Comparison of ENCODE assay signal across 23 mouse cellular contexts in the genomic region with DNA sequence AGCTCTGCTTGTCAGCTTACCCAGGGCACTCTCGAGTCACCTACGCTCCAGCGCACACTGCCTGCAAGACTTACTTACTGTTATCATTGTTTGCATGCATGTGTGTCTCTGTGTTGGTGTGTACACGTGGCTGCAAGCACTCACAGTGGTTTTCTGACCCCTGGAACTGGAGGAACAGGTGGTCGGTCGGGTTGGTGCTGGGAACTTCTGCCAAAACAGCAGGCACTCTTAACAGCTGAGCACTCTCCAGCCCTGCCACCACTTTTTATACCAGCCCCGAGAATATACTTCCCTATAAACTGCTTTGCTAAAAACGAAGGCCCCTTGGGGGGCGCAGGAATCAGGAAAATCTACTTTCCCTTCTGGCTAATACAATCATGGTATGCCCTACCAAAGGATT. TPM values are rescaled to one million over a fixed set of nuclear protein-coding genes. Genes with fewer than 3 reads are reported as not detected.
"Had no signal": no experiment of that assay in that cellular context is flagged by ENCODE, and none has a peak within 500 bp of the region (broad histone marks: within the 10 kb centered on the region; RNA-seq: fewer than 3 reads in every experiment).

No protein-coding gene starts in this region.

- ATAC-seq: intestine, embryonic 16.5 days; liver, postnatal 0 days; midbrain, embryonic 15.5 days had no signal

- DNase-seq: kidney, adult 2 months; kidney, postnatal 14 days; left cerebral cortex, postnatal 4 days; liver, postnatal 0 days; lung, postnatal 10 days; lung, postnatal 36 days; right cerebral cortex, adult 18-20 months; right cerebral cortex, postnatal 14 days; right cerebral cortex, postnatal 4 days; thymus, adult 2 months; thymus, postnatal 14 days; thymus, postnatal 4 days had no signal

- H3K9me3 ChIP-seq: limb, embryonic 12.5 days; limb, embryonic 15.5 days; lung, embryonic 15.5 days; midbrain, embryonic 12.5 days; midbrain, embryonic 15.5 days; neural tube, embryonic 13.5 days had no signal

- H3K4me3 ChIP-seq: limb, embryonic 12.5 days; limb, embryonic 15.5 days; lung, embryonic 15.5 days; midbrain, embryonic 12.5 days; midbrain, embryonic 15.5 days; neural tube, embryonic 13.5 days had no signal

- H3K9ac ChIP-seq: limb, embryonic 12.5 days; limb, embryonic 15.5 days; liver, embryonic 14.5 days; liver, postnatal 0 days; lung, embryonic 15.5 days; midbrain, embryonic 12.5 days; midbrain, embryonic 15.5 days; neural tube, embryonic 13.5 days had no signal

- H3K27me3 ChIP-seq: limb, embryonic 12.5 days; limb, embryonic 15.5 days; lung, embryonic 15.5 days; midbrain, embryonic 12.5 days; midbrain, embryonic 15.5 days; neural tube, embryonic 13.5 days had no signal

- H3K27ac ChIP-seq: limb, embryonic 12.5 days; limb, embryonic 15.5 days; liver, embryonic 14.5 days; lung, embryonic 15.5 days; midbrain, embryonic 12.5 days; midbrain, embryonic 15.5 days; neural tube, embryonic 13.5 days; stomach, postnatal 0 days had no signal

- H3K4me1 ChIP-seq: limb, embryonic 12.5 days; midbrain, embryonic 12.5 days; midbrain, embryonic 15.5 days; neural tube, embryonic 13.5 days had no signal

- H3K4me2 ChIP-seq: limb, embryonic 12.5 days; limb, embryonic 15.5 days; liver, embryonic 11.5 days; lung, embryonic 15.5 days; midbrain, embryonic 12.5 days; midbrain, embryonic 15.5 days; neural tube, embryonic 13.5 days had no signal

RNA-seq across cellular contexts. Expression of gene Hdhd3, which starts 9.0 kb away (rescaled TPM):
- total RNA-seq: neutrophil, adult 5-6 weeks had no signal
